Mouse (Mus musculus): Measurements from ENCODE around the gene Adgrf1.

DNA sequence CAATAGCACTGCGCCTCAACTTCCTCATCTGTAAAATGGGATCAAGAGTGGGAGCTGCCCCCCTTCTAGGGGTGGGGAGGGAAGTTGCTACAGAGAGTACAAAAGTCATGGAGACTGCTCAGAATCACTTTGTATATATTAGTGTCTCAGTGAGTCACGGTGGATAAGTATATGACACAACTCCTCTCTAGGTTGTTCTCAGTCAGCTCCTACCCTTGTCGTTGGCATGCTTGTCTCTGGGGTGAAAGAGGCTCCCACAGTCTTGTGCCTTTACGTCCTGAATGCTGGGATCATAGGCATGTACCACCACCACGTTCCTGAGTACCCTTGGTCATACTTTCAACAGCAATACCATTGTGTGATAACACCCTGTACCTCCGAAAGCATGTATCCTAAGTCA lies 4.2 kb upstream of the Adgrf1 start:
- TF ChIP-seq POLR2A (IDR thresholded peaks at IDR 0.05; ENCODE audit: borderline replicate concordance, low read depth, low read length) (no peak), CTCF (IDR thresholded peaks at IDR 0.05; ENCODE audit: low read depth, low read length) (no peak)
